Mouse (Mus musculus) hindlimb bud, embryonic 11.5 days (tissue): Measurements from ENCODE around the gene Gm4513.
"Not testable (repeated sequence)": the region's sequence is repeated elsewhere in the genome, so short reads cannot be mapped to it uniquely, and the experiment has no call there.

Experiments
- DNase-seq: peaks from one replicate; pipeline ENCODE4 v3.0.0-alpha.2; 2012; ENCODE audit warnings: low read depth, low spot score; ENCODE audit errors: extremely low spot score

The Gm4513 gene

DNA sequence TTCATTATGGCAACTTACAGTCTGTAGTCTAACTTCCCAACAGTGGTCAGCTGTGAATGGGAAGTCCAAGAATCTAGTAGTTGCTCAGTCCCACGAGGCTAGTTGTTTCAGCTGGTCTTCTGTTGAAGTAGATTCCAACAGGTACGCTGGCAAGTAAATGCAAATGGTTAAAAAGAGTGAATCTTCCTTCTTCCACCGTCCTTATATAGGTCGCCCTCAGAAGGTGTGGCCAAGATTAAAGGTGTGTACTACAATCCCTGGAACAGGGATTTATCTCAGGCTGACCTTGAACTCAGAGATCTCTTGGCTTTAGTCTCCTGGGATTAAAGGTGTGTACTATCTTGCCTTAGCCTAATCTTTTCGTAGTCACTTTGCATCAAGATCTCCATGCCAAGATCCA is at the start of gene Gm4513:
TSS of gene Gm4513 (minus strand) at position 101 of the 400 bp plus-strand sequence.
- DNase-seq = not testable (repeated sequence)

- DNase-seq = not testable (repeated sequence)
Measured at GRCm38 (mm10) chr7:20576141-20576540, 22.7 kb downstream of the Gm4513 start, which contains the start of gene Gm4141. TSS of gene Gm4141 (minus strand) at chr7:20576241.

GRCm38 (mm10) chr7:20545657-20546056 is 53.2 kb downstream of the Gm4513 start, which contains the start of gene Gm5726:
TSS of gene Gm5726 (minus strand) at chr7:20545757.
- DNase-seq = not testable (repeated sequence)
